Mouse (Mus musculus) hindbrain, embryonic 11.5 days (tissue): ENCODE measurements around the gene Scaf4. TPM values are rescaled to one million over a fixed set of nuclear protein-coding genes. Genes with fewer than 3 reads are reported as not detected.

ENCODE experiments used
- ATAC-seq: fragments of 200-750 bp; cut with Nextera tagmentation; 2 replicates; pipeline ENCODE4 v1.8.0; 2017; ENCODE audit warnings: mild to moderate bottlenecking, moderate TSS enrichment, moderate library complexity; ENCODE audit not compliant: low FRiP score
- DNase-seq: peaks from one replicate; pipeline ENCODE4 v3.0.0-alpha.2; 2015; ENCODE audit warnings: low spot score
- H3K27ac ChIP-seq: fragments of 300-500 bp; sonication (generic); 2 replicates; pipeline ENCODE4 v1.5.1; 2014; ENCODE audit warnings: mild to moderate bottlenecking, low read depth, low read length
- H3K27me3 ChIP-seq: fragments of 300-500 bp; sonication (generic); 2 replicates; pipeline ENCODE4 v1.6.1; 2014; ENCODE audit warnings: mild to moderate bottlenecking, low read length, moderate library complexity, mixed read lengths; ENCODE audit not compliant: control insufficient read depth, insufficient read depth
- H3K36me3 ChIP-seq: fragments of 300-500 bp; sonication (generic); 2 replicates; pipeline ENCODE4 v1.6.1; 2014; ENCODE audit warnings: mild to moderate bottlenecking, low read length, moderate library complexity, mixed read lengths; ENCODE audit not compliant: control insufficient read depth, insufficient read depth
- H3K4me1 ChIP-seq: fragments of 300-500 bp; sonication (generic); replicated peaks from 2 replicates; pipeline ENCODE4 v1.6.1; 2014; ENCODE audit warnings: low read length, mixed read lengths; ENCODE audit not compliant: control insufficient read depth, insufficient read depth
- H3K4me2 ChIP-seq: fragments of 300-500 bp; sonication (generic); replicated peaks from 2 replicates; pipeline ENCODE4 v1.6.1; 2014; ENCODE audit warnings: mild to moderate bottlenecking, low read depth, low read length
- H3K4me3 ChIP-seq: fragments of 300-500 bp; sonication (generic); 2 replicates; pipeline ENCODE4 v1.5.1; 2014; ENCODE audit warnings: low read depth, low read length
- H3K9ac ChIP-seq: fragments of 300-500 bp; sonication (generic); 2 replicates; pipeline ENCODE4 v1.6.1; 2014; ENCODE audit warnings: low read depth, low read length
- H3K9me3 ChIP-seq: fragments of 300-500 bp; sonication (generic); 2 replicates; pipeline ENCODE4 v1.6.1; 2016; ENCODE audit warnings: low read length; ENCODE audit not compliant: control insufficient read depth
- WGBS: fragments of 180-500 bp; shearing (Covaris S2); extraction: QIAGEN DNeasy Blood & Tissue Kit; methylation state at CpG from one replicate; pipeline ENCODE4 v1.1.7; 2014; 5-methylcytosine and 5-hydroxymethylcytosine counted together
- polyA plus RNA-seq: library from polyadenylated mRNA; unstranded; fragments of >200 nt; fragmentation: Nextera tagmentation; extraction: Ambion mirVana; gene quantifications from 2 replicates; pipeline ENCODE4 v1.2.1, GENCODE M21; 2014

The Scaf4 gene
- polyA plus RNA-seq, 1 experiment from 2014 or later = 29.6 TPM

DNA sequence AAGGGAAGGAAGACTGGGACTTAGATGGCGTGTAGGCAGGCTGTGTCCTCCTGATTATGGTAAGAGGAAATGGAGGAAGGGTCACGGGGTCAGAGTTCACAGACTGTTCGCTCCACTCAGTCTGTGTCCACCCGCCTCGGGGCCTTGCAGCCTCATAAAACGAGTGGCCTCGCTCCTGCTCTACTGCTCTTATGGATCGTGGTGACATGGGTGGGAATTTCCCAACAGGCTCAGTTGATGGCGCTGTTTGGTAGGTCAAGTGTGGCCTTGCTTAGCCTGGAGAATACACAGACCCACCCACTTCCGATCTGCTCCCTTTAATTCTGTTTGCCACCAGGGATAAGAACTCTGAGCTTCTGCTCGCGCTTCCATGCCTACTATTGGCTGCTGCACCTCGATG, 96.8 kb downstream of the Scaf4 start:
- peak; percentile 41 for ATAC-seq

DNA sequence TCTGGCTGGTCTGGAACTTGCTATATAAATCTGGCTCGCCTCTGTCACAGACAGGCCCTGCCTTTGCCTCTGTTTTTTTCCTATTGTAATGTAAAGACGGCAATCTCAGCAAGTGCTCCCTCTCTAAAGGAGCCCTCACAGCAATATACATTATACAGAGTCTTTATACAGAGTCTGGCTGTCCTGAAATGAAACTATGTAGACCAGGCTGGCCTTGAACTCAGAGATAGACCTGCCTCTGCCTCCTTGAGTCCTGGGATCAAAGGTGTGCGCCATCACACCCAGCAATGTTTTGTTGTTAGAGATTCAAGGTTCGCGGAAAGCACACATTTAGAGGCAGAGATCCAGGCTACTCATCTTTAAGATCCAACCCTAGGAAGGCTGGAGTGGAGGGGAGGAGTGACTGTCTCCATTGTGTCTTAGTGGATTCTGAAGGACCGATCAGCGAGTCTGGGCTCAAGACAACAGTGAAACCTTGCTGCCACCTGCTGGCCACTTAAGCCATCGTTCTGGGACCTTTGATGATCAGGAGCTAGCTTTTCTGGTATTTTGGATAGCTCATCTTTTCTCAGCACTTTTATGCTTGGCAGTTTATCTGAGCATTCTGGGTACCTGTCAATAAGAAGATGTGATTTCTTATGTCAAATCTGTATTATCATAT, 98.2 kb downstream of the Scaf4 start:
- Histone ChIP-seq H3K9ac (no peak overlapping the region), H3K4me2 (no peak overlapping the region), H3K27ac (no peak overlapping the region), H3K9me3 (no peaks in the 10 kb centered on the region), H3K4me3 (no peak overlapping the region), H3K36me3 (no peaks in the 10 kb centered on the region), H3K4me1 (no peaks in the 10 kb centered on the region), H3K27me3 (no peaks in the 10 kb centered on the region)
- ATAC-seq (peak; percentile 62; the same call in 1 of the 2 replicates), DNase-seq (peak; percentile 88)
- WGBS = 36% methylated on average over 8 of the region's 8 CpGs

More for the DNA sequence above, 96.8 kb downstream of the Scaf4 start:
- no peak overlapping the region for H3K27ac ChIP-seq
- no peak overlapping the region for H3K4me3 ChIP-seq
- H3K4me2 ChIP-seq = no peak overlapping the region
- H3K9ac ChIP-seq = no peak overlapping the region
- DNase-seq = peak; percentile 49
- H3K36me3 ChIP-seq = no peaks in the 10 kb centered on the region
- WGBS = 38% methylated on average over 13 of the region's 13 CpGs
- H3K9me3 ChIP-seq = no peaks in the 10 kb centered on the region
- no peaks in the 10 kb centered on the region for H3K4me1 ChIP-seq
- H3K27me3 ChIP-seq = no peaks in the 10 kb centered on the region

DNA sequence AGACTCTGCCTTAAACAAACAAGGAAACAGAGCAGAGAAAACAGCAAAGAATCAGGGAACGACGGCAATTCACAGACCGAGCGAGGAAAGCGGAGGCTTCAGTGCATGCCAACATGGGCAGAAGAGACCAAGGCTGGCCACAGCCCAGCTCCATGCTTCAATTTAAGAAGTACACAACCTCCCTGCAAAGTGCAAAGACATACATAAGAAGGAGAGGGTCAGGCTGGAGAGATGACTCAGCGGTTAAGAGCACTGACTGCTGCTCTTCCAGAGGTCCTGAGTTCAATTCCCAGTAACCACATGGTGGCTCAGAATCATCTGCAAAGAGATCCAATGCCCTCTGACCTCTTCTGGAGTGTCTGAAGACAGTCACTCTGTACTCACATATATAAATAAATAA, 100.2 kb downstream of the Scaf4 start:
- Histone ChIP-seq H3K4me1 (no peaks in the 10 kb centered on the region), H3K36me3 (no peaks in the 10 kb centered on the region), H3K4me2 (no peak overlapping the region), H3K9ac (no peak overlapping the region), H3K27me3 (no peaks in the 10 kb centered on the region), H3K27ac (no peak overlapping the region), H3K4me3 (no peak overlapping the region), H3K9me3 (no peaks in the 10 kb centered on the region)
- WGBS = 78% methylated on average over 6 of the region's 6 CpGs
- DNase-seq = no peak
- no peak for ATAC-seq

DNA sequence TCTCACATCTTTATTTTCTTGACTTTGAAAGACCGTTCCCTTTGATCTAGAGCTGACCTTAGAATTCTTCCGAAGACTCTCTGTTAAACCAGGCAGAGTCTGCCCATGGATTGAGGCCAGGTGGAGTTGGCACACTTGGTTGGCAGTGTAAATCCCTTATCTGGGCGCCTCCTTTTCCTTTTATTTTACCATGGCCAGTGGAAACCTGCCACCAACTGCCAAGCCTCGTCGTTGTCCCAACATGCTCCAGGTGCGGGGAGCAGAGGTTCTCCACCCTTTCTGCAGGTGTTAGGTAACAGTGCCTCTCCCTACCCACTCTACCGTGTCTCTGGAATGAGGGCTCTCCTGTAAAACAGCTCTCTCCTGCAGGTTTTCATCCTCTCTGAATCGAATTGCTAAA, 102.6 kb downstream of the Scaf4 start:
- Histone ChIP-seq H3K4me2 (no peak overlapping the region), H3K4me1 (no peaks in the 10 kb centered on the region; the same call in 1 of the 2 replicates), H3K36me3 (no peaks in the 10 kb centered on the region), H3K9ac (no peak overlapping the region), H3K4me3 (no peak overlapping the region), H3K9me3 (no peaks in the 10 kb centered on the region), H3K27ac (no peak overlapping the region), H3K27me3 (no peaks in the 10 kb centered on the region)
- 95% methylated on average over 8 of the region's 8 CpGs for WGBS
- ATAC-seq = no peak
- no peak for DNase-seq

DNA sequence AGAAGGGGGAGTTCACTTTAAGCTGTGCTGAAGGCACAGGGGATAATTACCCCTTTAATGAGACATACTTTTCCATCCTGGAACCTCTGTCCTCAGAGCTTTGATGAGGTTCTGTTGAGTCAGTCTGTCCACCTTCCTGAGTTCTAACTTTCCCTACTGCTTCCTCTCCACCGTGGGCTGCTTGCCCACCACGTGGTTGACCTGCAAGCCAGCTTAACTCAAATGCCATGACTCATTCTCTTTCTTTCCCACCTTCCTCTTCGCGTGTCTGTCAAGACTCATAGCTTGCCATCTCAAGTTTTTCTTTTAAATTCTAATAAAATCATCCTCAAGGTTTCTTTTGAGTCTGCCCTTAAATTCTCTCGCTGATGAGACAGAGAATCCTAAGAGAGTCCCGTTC, 103.3 kb downstream of the Scaf4 start:
- Histone ChIP-seq H3K36me3 (no peaks in the 10 kb centered on the region), H3K4me1 (no peaks in the 10 kb centered on the region; the same call in 1 of the 2 replicates), H3K4me3 (no peak overlapping the region), H3K27me3 (no peaks in the 10 kb centered on the region), H3K9ac (no peak overlapping the region), H3K4me2 (no peak overlapping the region), H3K27ac (no peak overlapping the region), H3K9me3 (no peaks in the 10 kb centered on the region)
- DNase-seq = no peak
- WGBS = 84% methylated on average over 6 of the region's 6 CpGs
- ATAC-seq = no peak

DNA sequence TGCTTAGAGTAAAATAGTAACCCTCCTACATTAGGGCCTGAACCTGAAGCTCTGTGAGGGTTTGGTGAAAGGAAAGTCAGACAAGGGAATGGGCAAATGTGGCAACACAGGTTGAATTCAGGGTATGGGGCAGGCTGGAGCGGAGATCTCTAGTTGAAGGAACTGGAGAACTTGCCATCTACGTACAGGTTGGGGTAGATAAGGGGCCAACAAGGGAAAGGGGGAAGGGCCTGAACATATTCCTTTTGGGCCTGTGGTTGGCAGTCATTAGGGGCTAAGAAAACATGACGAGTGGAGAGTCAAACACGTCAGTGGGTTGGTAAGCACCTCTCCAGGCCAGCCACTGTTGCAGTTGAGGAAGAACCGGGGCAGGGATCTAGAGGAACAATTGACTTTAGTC, 104.4 kb downstream of the Scaf4 start:
- ATAC-seq = no peak
- Histone ChIP-seq H3K4me2 (no peak overlapping the region), H3K27me3 (no peaks in the 10 kb centered on the region), H3K9me3 (no peaks in the 10 kb centered on the region), H3K9ac (no peak overlapping the region), H3K36me3 (no peaks in the 10 kb centered on the region), H3K4me3 (no peak overlapping the region), H3K27ac (no peak overlapping the region), H3K4me1 (no peaks in the 10 kb centered on the region; the same call in 1 of the 2 replicates)
- 88% methylated on average over 5 of the region's 5 CpGs for WGBS
- DNase-seq = no peak

DNA sequence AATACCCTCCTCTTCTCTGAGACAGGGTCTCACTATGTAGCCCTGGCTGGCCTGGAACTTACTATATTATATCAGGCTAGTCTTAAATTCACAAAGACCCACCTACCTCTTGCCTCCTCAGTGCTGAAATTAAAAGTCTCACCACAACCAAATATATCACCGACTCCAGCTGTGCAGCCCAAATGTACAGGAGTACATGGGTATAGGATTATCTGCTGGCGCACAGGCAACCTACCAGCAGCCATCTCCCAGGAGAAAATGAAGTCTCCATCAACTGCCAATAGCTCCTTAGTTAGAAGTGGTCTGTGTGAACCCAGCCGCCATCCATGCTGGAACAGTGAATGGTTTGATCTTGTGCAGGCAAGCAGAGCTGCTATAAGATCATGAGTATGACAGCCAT, 105.9 kb downstream of the Scaf4 start:
- H3K9me3 ChIP-seq = no peaks in the 10 kb centered on the region
- ATAC-seq = no peak
- H3K27me3 ChIP-seq = no peaks in the 10 kb centered on the region
- H3K4me2 ChIP-seq = no peak overlapping the region
- no peak overlapping the region for H3K27ac ChIP-seq
- no peaks in the 10 kb centered on the region; the same call in 1 of the 2 replicates for H3K4me1 ChIP-seq
- no peak overlapping the region for H3K9ac ChIP-seq
- 95% methylated on average over 3 of the region's 3 CpGs for WGBS
- no peak for DNase-seq
- no peaks in the 10 kb centered on the region for H3K36me3 ChIP-seq
- no peak overlapping the region for H3K4me3 ChIP-seq

DNA sequence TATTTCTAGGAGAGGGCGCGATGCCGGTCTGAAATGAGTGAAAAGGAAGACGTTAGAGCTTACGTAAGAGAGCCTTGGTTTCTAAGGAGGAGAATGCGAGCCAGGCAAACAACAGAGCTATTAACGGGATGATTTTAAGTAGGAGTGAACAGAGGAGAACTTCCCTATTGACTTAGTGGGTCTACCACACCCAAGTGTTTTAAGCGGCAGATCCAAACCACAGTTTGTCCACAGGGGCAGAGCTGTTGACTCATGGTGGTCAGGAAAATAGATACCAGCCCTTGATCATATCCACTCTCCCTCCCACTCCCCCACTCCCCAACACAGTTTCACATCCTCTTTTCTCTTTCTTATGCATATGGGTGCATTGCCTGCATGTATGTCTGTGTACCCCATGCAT, 106.9 kb downstream of the Scaf4 start:
- no peak for ATAC-seq
- Histone ChIP-seq H3K9ac (no peak overlapping the region), H3K4me1 (no peaks in the 10 kb centered on the region; the same call in 1 of the 2 replicates), H3K9me3 (no peaks in the 10 kb centered on the region), H3K27me3 (no peaks in the 10 kb centered on the region), H3K4me2 (no peak overlapping the region), H3K27ac (no peak overlapping the region), H3K4me3 (no peak overlapping the region), H3K36me3 (no peaks in the 10 kb centered on the region)
- WGBS = 84% methylated on average over 8 of the region's 8 CpGs
- DNase-seq = no peak

DNA sequence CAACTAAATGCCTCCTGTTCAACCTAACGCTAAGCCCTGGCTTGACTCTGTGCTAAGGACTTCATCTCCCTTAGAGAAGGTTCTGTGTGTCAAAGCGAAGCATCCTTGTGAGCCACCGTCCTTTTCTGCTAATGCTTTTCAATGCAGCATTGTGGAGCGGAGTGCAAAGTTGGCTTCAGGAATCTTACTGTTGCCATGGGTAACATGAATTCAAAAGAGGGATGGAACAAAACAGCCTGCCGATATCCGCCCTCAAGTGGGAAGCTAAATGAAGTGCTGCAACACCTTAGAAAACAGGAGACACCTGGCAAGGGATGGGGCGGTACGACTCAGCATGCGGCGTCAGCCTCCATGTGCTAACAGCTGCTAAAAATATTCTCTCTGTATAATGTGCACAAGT, 107.8 kb downstream of the Scaf4 start:
- H3K27ac ChIP-seq = no peak overlapping the region
- no peaks in the 10 kb centered on the region for H3K27me3 ChIP-seq
- ATAC-seq (0 out of 2 replicates have a peak, but pooled peaks have one; percentile 25), DNase-seq (peak; percentile 46)
- no peak overlapping the region for H3K4me3 ChIP-seq
- H3K4me1 ChIP-seq = no peaks in the 10 kb centered on the region; the same call in 1 of the 2 replicates
- no peak overlapping the region for H3K4me2 ChIP-seq
- H3K9ac ChIP-seq = no peak overlapping the region
- H3K9me3 ChIP-seq = no peaks in the 10 kb centered on the region
- 48% methylated on average over 10 of the region's 10 CpGs for WGBS
- H3K36me3 ChIP-seq = no peaks in the 10 kb centered on the region
